Mouse (Mus musculus): ENCODE data around the gene Cpne8. TPM values are rescaled to one million over a fixed set of nuclear protein-coding genes. Genes with fewer than 3 reads are reported as not detected.
"Not testable (repeated sequence)": the region's sequence is repeated elsewhere in the genome, so short reads cannot be mapped to it uniquely, and the experiment has no call there.

The Cpne8 gene
- total RNA-seq, 2 experiments from 2014 or later: 2.3 to 3.3 TPM

GRCm38 (mm10) chr15:90616116-90616798, 63.0 kb downstream of the Cpne8 start:
- no peak for DNase-seq (ENCODE audit: low spot score)

- DNase-seq (ENCODE audit: low spot score): not testable (repeated sequence)
These were observed 68.5 kb downstream of the Cpne8 start for GRCm38 (mm10) chr15:90610767-90611166.

DNA sequence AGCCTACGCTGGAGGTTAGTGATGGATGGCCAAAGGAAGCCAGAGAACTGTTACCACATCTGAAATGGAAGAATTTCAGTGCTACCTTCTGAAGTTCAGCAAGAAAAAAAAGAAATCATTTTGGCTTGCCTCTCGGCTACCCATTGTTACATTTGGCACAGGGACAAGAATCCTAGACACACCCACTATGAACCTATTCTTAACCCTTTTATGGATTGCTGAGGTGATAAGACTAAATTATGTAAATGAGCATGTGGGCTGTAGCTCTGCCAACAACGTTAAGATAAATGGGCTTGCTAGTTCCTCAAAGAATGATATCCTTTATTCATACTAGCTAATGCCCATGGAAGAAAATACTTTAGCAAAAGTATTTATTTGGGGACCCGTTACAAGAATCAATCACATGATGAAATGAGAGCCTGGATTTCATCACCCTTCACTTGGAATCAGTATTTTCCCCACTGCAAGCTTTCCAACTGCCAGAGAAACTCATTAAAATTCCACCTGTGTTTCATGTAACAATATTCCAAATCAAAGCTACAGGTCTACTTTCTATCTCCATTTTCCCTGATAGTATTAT, 69.3 kb downstream of the Cpne8 start:
- DNase-seq (ENCODE audit: low spot score): no peak

DNA sequence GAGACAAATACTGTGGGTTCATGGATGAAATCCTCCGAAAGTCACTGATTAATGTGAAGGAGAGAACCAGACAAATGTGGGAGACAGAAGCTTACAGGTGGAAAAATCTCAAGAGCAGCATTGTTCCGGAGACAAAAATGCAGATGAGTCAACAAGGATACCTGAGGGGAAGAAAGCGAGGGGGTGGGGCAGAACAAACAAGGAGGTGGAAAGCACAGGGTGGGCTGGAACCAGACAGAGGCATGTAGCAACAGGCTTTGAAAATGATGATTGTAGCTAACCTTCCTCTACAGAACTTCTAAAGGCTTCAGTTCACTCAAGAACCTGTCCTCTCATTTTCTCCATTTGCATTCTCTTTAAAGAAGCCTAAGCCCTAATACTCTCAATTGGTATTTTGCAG, 70.9 kb downstream of the Cpne8 start:
- DNase-seq (ENCODE audit: low spot score): no peak

DNA sequence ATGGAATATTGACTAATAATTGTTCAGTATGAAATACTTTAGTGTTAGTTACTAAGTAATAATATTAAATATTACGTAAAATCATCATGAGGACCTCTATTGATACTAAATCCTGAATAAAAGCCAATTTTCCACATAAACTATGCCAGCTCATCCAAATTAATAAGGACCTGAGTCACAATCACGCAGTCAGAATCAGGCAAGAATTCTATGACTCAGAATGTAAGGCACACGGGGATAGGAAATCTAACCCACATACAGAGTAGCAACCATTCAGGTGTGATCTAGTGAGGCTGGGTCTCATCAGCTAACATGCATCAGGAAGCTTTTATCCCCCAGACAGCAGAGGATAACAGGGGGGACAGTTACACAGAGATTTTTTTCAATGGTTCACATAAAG, 72.1 kb downstream of the Cpne8 start:
- DNase-seq (ENCODE audit: low spot score): no peak

DNA sequence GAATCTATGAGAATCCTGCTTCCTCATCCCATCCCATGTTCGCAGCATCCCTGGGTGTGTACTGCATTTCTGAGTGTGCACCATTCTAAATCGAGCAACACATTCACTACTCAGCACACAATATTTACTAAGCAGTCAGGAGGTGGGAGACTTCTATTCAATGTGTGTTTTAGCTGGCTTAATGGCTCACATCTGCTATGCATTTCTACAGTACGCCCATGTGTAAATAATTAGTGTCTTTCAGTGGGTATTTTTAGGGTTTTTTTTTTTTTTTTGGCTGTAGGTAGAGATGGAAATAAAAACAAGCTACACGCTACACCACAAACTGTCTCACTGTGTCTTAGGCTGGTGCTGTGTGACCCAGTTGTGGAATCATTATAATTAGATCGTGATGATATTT, 75.6 kb downstream of the Cpne8 start:
- DNase-seq (ENCODE audit: low spot score): no peak

DNA sequence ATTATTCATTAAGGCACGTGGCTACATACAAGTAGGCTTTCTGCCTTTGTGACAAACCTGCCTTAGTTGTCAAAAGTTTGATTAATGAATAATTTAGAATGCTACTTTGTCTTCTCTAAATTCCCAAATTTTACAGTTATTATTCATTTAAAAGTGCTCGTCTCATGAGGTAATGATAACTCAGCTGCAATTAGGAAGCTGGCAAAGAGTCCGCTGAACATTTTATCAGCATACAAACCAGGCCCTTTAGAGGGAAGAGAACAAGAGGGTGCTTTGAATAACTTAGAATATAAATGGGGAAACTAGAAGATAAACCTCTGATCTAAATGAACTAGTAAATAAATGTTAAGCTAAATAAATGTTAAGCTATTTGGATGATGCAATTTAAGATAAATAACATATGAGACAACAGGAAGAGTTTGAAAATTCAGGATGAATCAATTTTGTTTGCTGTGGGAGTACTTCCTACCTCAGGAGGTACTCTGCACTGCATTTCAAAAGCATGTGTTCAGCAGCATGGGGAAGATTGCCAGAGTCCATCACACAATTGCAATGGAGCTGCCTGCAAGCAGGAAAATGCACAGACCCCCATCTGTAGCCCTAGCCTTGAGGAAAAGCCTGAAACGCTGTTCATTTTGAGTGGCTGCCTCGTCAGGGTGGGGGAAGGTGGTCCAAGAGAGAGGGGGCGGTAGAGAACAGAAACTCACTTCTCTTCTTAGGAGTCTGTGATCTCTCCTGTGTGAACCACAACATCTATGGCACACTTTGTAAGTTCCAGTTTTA, 81.3 kb downstream of the Cpne8 start:
- no peak for DNase-seq (ENCODE audit: low spot score)

- DNase-seq (ENCODE audit: low spot score): no peak
These were observed 83.6 kb downstream of the Cpne8 start for GRCm38 (mm10) chr15:90595592-90595991.

GRCm38 (mm10) chr15:90589587-90589986, 89.6 kb downstream of the Cpne8 start:
- DNase-seq (ENCODE audit: low spot score): no peak

- DNase-seq (ENCODE audit: low spot score): no peak
These were observed 101.8 kb downstream of the Cpne8 start for GRCm38 (mm10) chr15:90577402-90577801.

GRCm38 (mm10) chr15:90569246-90569645, 110.0 kb downstream of the Cpne8 start:
- DNase-seq (ENCODE audit: low spot score): no peak

DNA sequence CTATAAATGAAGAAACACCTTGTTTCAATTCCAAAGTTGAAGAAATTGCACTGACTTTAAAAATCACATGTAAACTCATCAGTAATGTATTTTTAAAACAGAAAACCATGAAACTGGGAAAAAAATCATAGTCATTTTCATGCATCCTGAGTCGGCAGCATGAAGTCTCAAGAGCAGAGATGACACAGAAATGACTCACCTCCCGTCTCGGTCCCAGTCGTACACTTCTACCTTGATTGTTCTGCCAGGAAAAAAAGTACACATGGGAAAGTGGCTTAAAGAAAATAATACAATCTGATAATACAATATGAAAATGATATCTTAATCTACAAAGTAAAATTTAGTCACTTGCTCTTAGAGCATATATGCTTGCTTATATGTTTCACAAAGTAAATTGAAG, 111.2 kb downstream of the Cpne8 start:
- DNase-seq (ENCODE audit: low spot score): no peak

GRCm38 (mm10) chr15:90563996-90564395, 115.2 kb downstream of the Cpne8 start:
- DNase-seq (ENCODE audit: low spot score): no peak

GRCm38 (mm10) chr15:90561613-90562012, 117.6 kb downstream of the Cpne8 start:
- DNase-seq (ENCODE audit: low spot score): no peak

GRCm38 (mm10) chr15:90548589-90548988, 130.6 kb downstream of the Cpne8 start:
- DNase-seq (ENCODE audit: low spot score): no peak

DNA sequence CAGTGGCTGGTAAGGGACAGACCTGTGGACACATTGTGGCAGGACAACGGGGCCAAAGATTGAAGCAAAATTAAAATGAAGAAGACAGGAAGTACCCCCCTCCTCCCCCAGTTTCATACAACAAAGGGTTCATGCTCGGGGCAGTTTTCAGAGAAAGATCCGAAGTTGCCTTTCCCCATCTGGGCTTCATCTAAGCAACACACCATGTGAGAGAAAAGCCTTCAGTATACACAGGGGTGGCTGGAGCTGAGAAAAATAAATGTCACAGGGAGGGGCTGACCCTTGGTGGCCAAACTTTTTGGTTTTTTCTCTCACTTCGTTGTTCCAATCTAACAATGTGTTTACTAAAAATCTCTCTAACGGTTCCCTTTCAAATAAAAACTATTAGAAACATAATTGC, 135.8 kb downstream of the Cpne8 start:
- no peak for DNase-seq (ENCODE audit: low spot score)

- no peak for DNase-seq (ENCODE audit: low spot score)
These were observed 137.1 kb downstream of the Cpne8 start for GRCm38 (mm10) chr15:90542126-90542525.

DNA sequence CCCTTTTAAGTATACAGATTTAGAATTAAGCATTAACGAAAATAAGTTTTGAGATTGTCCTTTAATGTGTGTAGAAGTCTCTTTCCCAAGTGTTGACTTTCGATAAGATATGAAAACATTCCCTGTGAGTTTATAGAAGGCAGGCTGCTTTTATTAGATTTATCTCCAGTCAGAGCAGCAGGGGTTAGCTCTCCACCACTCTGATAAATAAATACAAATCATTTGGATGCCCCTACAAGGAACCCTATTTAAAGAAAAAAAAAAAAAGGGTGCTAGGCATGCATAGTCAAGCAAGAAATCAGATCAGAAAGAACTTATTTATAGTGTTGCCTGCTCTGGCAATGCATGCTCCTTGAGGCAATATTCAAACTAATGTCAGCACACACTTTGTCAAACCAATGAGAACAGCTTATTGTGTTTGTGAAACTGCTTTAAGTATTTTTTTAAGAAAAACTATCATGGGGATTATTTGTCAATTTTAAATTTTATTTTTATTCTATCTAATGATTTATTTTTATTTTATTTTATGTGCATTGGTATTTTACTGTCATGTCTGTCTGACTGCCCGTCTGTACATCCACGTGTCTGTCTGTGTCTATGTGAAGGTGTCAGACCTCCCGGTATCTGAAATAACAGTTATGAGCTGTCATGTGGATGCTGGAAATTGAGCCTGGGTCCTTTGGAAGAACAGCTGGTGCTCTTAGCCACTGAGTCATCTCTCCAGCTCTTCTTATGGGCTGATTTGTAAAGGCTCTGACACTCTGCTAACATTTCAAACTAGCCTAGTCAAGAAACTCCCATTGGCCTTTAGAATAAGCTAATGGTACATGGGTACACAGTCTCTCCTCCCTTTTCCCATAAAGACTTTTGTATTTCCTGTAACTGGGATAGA, 142.7 kb downstream of the Cpne8 start:
- no peak for DNase-seq (ENCODE audit: low spot score)

GRCm38 (mm10) chr15:90535730-90536129, 143.5 kb downstream of the Cpne8 start:
- no peak for DNase-seq (ENCODE audit: low spot score)

DNA sequence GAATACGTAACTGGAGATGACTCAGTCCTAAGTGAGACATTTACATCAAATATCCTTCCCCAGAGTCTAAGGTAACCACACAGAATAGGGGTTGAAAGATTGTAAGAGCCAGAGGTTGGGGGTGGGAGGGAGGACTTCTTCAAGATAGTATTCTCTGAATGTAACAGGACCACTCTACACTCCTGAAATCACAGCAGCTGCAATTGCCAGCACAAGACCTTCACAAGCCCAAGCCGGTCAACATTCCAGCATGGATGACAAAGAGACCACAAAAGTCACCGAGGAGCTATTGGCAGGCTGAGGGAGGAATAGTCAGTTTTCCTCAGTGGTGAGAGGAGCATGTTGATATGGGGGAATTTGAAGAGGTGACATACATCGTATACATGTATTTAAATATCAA, 166.5 kb downstream of the Cpne8 start:
- no peak for DNase-seq (ENCODE audit: low spot score)

GRCm38 (mm10) chr15:90497080-90497479, 182.2 kb downstream of the Cpne8 start:
- DNase-seq (ENCODE audit: low spot score): no peak

GRCm38 (mm10) chr15:90491558-90491957, 187.7 kb downstream of the Cpne8 start:
- no peak for DNase-seq (ENCODE audit: low spot score)
